Mouse (Mus musculus) stomach, postnatal 0 days (tissue): Measurements from ENCODE around the gene Pdzph1.

Experiments used
- CTCF ChIP-seq: IDR thresholded peaks from 2 replicates; pipeline ENCODE4 v1.5.1; 2016; ENCODE audit warnings: antibody characterized with exemption, low read depth, mild to moderate bottlenecking, moderate library complexity
- EP300 ChIP-seq: optimal IDR thresholded peaks from 2 replicates; pipeline ENCODE3; 2016; ENCODE audit warnings: antibody characterized with exemption

- TF ChIP-seq CTCF (no peak), EP300 (no peak)
Observed at GRCm38 (mm10) chr17:58991275-58991674, at the start of gene Pdzph1.
